Mouse (Mus musculus) spleen, adult 2 months (tissue): Measurements from ENCODE around the gene Lrrc27.

Experiments
- CTCF ChIP-seq: fragments of 200-500 bp; IDR thresholded peaks from 2 replicates; pipeline ENCODE4 v1.5.1; 2011; ENCODE audit warnings: mild to moderate bottlenecking, inconsistent platforms; ENCODE audit not compliant: insufficient read depth, insufficient read length, insufficient replicate concordance; ENCODE audit errors: extremely low read depth
- POLR2A ChIP-seq: fragments of 200-500 bp; IDR thresholded peaks from 2 replicates; pipeline ENCODE4 v1.6.1; 2011; ENCODE audit warnings: low read depth, low read length, inconsistent platforms

DNA sequence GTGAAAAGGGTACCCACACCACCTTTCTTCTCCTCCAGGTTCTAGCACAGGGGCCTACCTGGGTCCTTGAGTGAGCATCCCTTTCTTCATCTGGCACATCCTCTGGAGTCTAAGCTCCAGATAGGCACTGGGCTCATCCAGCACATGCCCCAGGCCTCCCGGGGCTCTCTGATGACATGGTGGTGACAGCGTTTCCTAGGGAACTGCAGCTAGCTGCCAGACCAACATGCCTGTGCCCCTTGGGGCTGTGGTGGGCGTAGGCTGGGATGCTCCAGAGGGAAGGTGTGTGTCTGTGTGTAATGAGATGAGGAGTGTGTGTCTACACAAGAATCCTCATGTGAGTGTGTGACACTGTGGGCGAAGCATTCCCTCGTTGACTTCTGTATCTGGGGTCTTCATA, 66.8 kb downstream of the Lrrc27 start:
- no peak for TF ChIP-seq CTCF
- TF ChIP-seq POLR2A, result no peak
